Mouse (Mus musculus): ENCODE data around the gene Gabrq. TPM values are rescaled to one million over a fixed set of nuclear protein-coding genes. Genes with fewer than 3 reads are reported as not detected.

Gabrq gene
- 1.2 and 1.5 TPM in 2 replicates for polyA plus RNA-seq (2015; fragmentation: Nextera tagmentation; extraction: Ambion mirVana)

GRCm38 (mm10) chrX:72824776-72825588 lies at the start of gene Gabrq:
TSS of gene Gabrq (plus strand) at chrX:72825178.
- H3K27ac ChIP-seq (replicated peaks) = no peak within 1 kb of the TSS
- H3K4me1 ChIP-seq = no peaks in the 10 kb centered on the region
- peak within 1 kb of the TSS; percentile 40 for H3K4me3 ChIP-seq
- 0 out of 2 replicates have a peak within 1 kb of the TSS, but pooled peaks have one; percentile 1 for H3K9ac ChIP-seq (replicated peaks)
- H3K4me2 ChIP-seq (replicated peaks) = peak within 1 kb of the TSS; percentile 56
- 23% methylated on average over 43 of the region's 43 CpGs for WGBS
- no peaks in the 10 kb centered on the region for H3K27me3 ChIP-seq
- peak; percentile 90 for ATAC-seq (replicated peaks)
- H3K36me3 ChIP-seq = no peaks in the 10 kb centered on the region
- H3K9me3 ChIP-seq = no peaks in the 10 kb centered on the region

GRCm38 (mm10) chrX:72788773-72789557 lies 36.0 kb upstream of the Gabrq start:
- peak; percentile 97 for ATAC-seq (replicated peaks)
- H3K9me3 ChIP-seq = no peaks in the 10 kb centered on the region
- H3K36me3 ChIP-seq = no peaks in the 10 kb centered on the region
- no peak overlapping the region for H3K4me2 ChIP-seq (replicated peaks)
- H3K27ac ChIP-seq (replicated peaks) = peak overlapping the region; percentile 52; the same call in 1 of the 2 replicates
- no peak overlapping the region for H3K4me3 ChIP-seq
- no peaks in the 10 kb centered on the region for H3K4me1 ChIP-seq
- 18% methylated on average over 1 of the region's 1 CpGs for whole genome bisulfite sequencing
- H3K9ac ChIP-seq (replicated peaks) = no peak overlapping the region
- no peaks in the 10 kb centered on the region for H3K27me3 ChIP-seq

- Histone ChIP-seq H3K27ac (replicated peaks) (peak overlapping the region; percentile 52; the same call in 1 of the 2 replicates), H3K4me3 (no peak overlapping the region), H3K4me1 (no peaks in the 10 kb centered on the region), H3K9ac (replicated peaks) (no peak overlapping the region), H3K36me3 (no peaks in the 10 kb centered on the region), H3K9me3 (no peaks in the 10 kb centered on the region), H3K4me2 (replicated peaks) (no peak overlapping the region), H3K27me3 (no peaks in the 10 kb centered on the region)
- ATAC-seq (replicated peaks) = 0 out of 2 replicates have a peak, but pooled peaks have one; percentile 32
These were observed 35.5 kb upstream of the Gabrq start for GRCm38 (mm10) chrX:72789558-72789871.

GRCm38 (mm10) chrX:72819594-72819993 lies 5.4 kb upstream of the Gabrq start:
- no peak overlapping the region for H3K4me3 ChIP-seq
- H3K27ac ChIP-seq (replicated peaks) = no peak overlapping the region
- H3K27me3 ChIP-seq = no peaks in the 10 kb centered on the region
- H3K4me2 ChIP-seq (replicated peaks) = no peak overlapping the region
- H3K4me1 ChIP-seq = no peaks in the 10 kb centered on the region
- H3K36me3 ChIP-seq = no peaks in the 10 kb centered on the region
- H3K9me3 ChIP-seq = no peaks in the 10 kb centered on the region
- no peak overlapping the region for H3K9ac ChIP-seq (replicated peaks)
- ATAC-seq (replicated peaks) = no peak; the same call in 1 of the 2 replicates
- WGBS = 7% methylated on average over 5 of the region's 5 CpGs

GRCm38 (mm10) chrX:72823310-72823709 lies 1.7 kb upstream of the Gabrq start:
- H3K36me3 ChIP-seq = no peaks in the 10 kb centered on the region
- H3K27me3 ChIP-seq = no peaks in the 10 kb centered on the region
- no peak overlapping the region for H3K27ac ChIP-seq (replicated peaks)
- H3K4me1 ChIP-seq = no peaks in the 10 kb centered on the region
- H3K9me3 ChIP-seq = no peaks in the 10 kb centered on the region
- H3K4me3 ChIP-seq = no peak overlapping the region
- WGBS = 80% methylated on average over 2 of the region's 2 CpGs
- no peak overlapping the region for H3K9ac ChIP-seq (replicated peaks)
- H3K4me2 ChIP-seq (replicated peaks) = no peak overlapping the region
- ATAC-seq (replicated peaks) = no peak

DNA sequence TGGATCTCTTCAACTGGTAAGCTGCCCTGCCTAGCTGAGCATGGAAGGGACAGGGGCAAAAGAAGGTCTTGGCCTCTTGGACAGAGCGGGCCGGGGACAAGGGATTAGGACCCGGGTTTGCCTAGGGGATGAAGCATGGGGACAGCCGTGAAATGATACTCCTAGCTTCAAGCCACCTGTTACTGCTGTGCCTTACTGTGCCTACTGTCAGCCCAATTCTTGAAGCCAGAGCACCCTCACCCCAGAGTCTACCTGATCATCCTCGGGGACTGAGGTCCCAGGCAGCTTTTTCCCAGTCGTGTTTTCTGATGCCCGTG lies 569 bp downstream of the Gabrq start:
- 55% methylated on average over 7 of the region's 7 CpGs for WGBS
- 0 out of 2 replicates have a peak, but pooled peaks have one; percentile 9 for ATAC-seq (replicated peaks)

More for the DNA sequence above, 569 bp downstream of the Gabrq start:
- H3K4me3 ChIP-seq = peak overlapping the region; percentile 40
- H3K36me3 ChIP-seq = no peaks in the 10 kb centered on the region
- 0 out of 2 replicates have a peak overlapping the region, but pooled peaks have one; percentile 1 for H3K9ac ChIP-seq (replicated peaks)
- H3K9me3 ChIP-seq = no peaks in the 10 kb centered on the region
- H3K27ac ChIP-seq (replicated peaks) = no peak overlapping the region
- H3K4me2 ChIP-seq (replicated peaks) = peak overlapping the region; percentile 56
- H3K27me3 ChIP-seq = no peaks in the 10 kb centered on the region
- H3K4me1 ChIP-seq = no peaks in the 10 kb centered on the region

Other genes starting within 250 kb of the Gabrq start
- gene Gabra3, start 168.3 kb upstream of the Gabrq start, polyA plus RNA-seq (2015; fragmentation: Nextera tagmentation; extraction: Ambion mirVana) = 15.5 and 17.3 TPM in 2 replicates
- gene Cetn2, start 93.2 kb downstream of the Gabrq start, polyA plus RNA-seq (2015; fragmentation: Nextera tagmentation; extraction: Ambion mirVana) = 76.5 and 76.8 TPM in 2 replicates
- gene Nsdhl, start 93.4 kb downstream of the Gabrq start, polyA plus RNA-seq (2015; fragmentation: Nextera tagmentation; extraction: Ambion mirVana) = 36.9 and 38.0 TPM in 2 replicates
- gene Zfp185, start 162.2 kb downstream of the Gabrq start, polyA plus RNA-seq (2015; fragmentation: Nextera tagmentation; extraction: Ambion mirVana) = 0.68 and 1.2 TPM in 2 replicates
- not detected in 2 replicates for gene Pnma5, start 211.9 kb downstream of the Gabrq start, polyA plus RNA-seq (2015; fragmentation: Nextera tagmentation; extraction: Ambion mirVana)
- 2.1 and 2.4 TPM in 2 replicates for gene Pnma3, start 239.6 kb downstream of the Gabrq start, polyA plus RNA-seq (2015; fragmentation: Nextera tagmentation; extraction: Ambion mirVana)

Measured in forebrain, embryonic 15.5 days (tissue).